Mouse (Mus musculus): ENCODE measurements around the gene Det1.

Gene Det1

GRCm38 (mm10) chr7:78782639-78783581, 64.2 kb downstream of the Det1 start, which contains the start of the genes Mrps11 and Mrpl46:
Gene Mrps11 (plus strand): TSS chr7:78783119.
Gene Mrpl46 (minus strand): TSS chr7:78783531.
- DNase-seq (ENCODE audit: low spot score): peak; percentile 72

DNA sequence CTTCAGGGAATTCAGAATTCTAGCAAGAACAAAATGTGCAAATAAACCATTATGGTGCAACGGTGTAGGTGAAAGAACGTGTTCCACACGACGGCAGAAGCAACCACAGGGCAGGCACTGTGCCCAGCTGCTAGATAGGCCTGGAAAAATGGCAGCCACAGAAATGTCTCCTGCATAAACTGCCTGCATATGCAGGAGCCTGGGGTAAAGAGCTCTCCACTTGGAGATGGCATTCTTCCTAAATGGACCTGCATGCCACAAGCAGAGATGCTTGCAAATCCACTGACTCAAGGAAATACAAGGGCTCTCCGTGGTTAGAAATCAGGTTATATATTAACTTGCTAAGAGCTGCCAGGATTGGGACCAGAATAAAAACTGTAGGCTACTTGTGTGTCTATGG, 68.3 kb downstream of the Det1 start:
- no peak for DNase-seq (ENCODE audit: low spot score)
